Mouse (Mus musculus): ENCODE results near the gene A430078G23Rik.
A peak's percentile ranks its signal among the peaks of the same experiment; 100 is the strongest.
"Not testable (repeated sequence)": the region's sequence is repeated elsewhere in the genome, so short reads cannot be mapped to it uniquely, and the experiment has no call there.

The A430078G23Rik gene

GRCm38 (mm10) chr8:3353189-3353810, at the start of gene A430078G23Rik:
TSS of gene A430078G23Rik (plus strand) at chr8:3353415.
- peak in 1 of 2 experiments; percentile 40 for DNase-seq (ENCODE audit: inconsistent age in 2 of 2, low spot score in 1 of 2)

GRCm38 (mm10) chr8:3308205-3308800, 44.9 kb upstream of the A430078G23Rik start:
- peak in 1 of 2 experiments; percentile 6 for DNase-seq (ENCODE audit: inconsistent age in 2 of 2, low spot score in 1 of 2)

GRCm38 (mm10) chr8:3309636-3310035, 43.6 kb upstream of the A430078G23Rik start:
- peak in 1 of 2 experiments; percentile 3 for DNase-seq (ENCODE audit: inconsistent age in 2 of 2, low spot score in 1 of 2)

GRCm38 (mm10) chr8:3311482-3311881, 41.7 kb upstream of the A430078G23Rik start:
- peak; percentile 46 to 85 for DNase-seq (ENCODE audit: inconsistent age in 2 of 2, low spot score in 1 of 2)

- peak in 1 of 2 experiments; percentile 0 for DNase-seq (ENCODE audit: inconsistent age in 2 of 2, low spot score in 1 of 2)
These were observed 39.8 kb upstream of the A430078G23Rik start for GRCm38 (mm10) chr8:3313417-3313816.

- DNase-seq (ENCODE audit: inconsistent age in 2 of 2, low spot score in 1 of 2): peak; percentile 13 to 46
These were observed 39.4 kb upstream of the A430078G23Rik start for GRCm38 (mm10) chr8:3313843-3314242.

GRCm38 (mm10) chr8:3314345-3314744, 38.9 kb upstream of the A430078G23Rik start:
- DNase-seq (ENCODE audit: inconsistent age in 2 of 2, low spot score in 1 of 2): no peak

- DNase-seq (ENCODE audit: inconsistent age in 2 of 2, low spot score in 1 of 2): peak in 1 of 2 experiments; percentile 2
These were observed 36.6 kb upstream of the A430078G23Rik start for GRCm38 (mm10) chr8:3316585-3316984.

GRCm38 (mm10) chr8:3319267-3319666, 33.9 kb upstream of the A430078G23Rik start:
- DNase-seq (ENCODE audit: inconsistent age in 2 of 2, low spot score in 1 of 2): not testable (repeated sequence)

- peak in 1 of 2 experiments; percentile 76 for DNase-seq (ENCODE audit: inconsistent age in 2 of 2, low spot score in 1 of 2)
These were observed 29.0 kb upstream of the A430078G23Rik start for GRCm38 (mm10) chr8:3324253-3324652.

- no peak for DNase-seq (ENCODE audit: inconsistent age in 2 of 2, low spot score in 1 of 2)
These were observed 26.2 kb upstream of the A430078G23Rik start for GRCm38 (mm10) chr8:3327056-3327455.

- DNase-seq (ENCODE audit: inconsistent age in 2 of 2, low spot score in 1 of 2): peak; percentile 61 to 83
These were observed 25.5 kb upstream of the A430078G23Rik start for GRCm38 (mm10) chr8:3327538-3328245.

- peak in 1 of 2 experiments; percentile 85 for DNase-seq (ENCODE audit: inconsistent age in 2 of 2, low spot score in 1 of 2)
These were observed 22.6 kb upstream of the A430078G23Rik start for GRCm38 (mm10) chr8:3330662-3331061.

- DNase-seq (ENCODE audit: inconsistent age in 2 of 2, low spot score in 1 of 2): no peak
These were observed 21.5 kb upstream of the A430078G23Rik start for GRCm38 (mm10) chr8:3331692-3332091.

GRCm38 (mm10) chr8:3335881-3336280, 17.3 kb upstream of the A430078G23Rik start:
- no peak for DNase-seq (ENCODE audit: inconsistent age in 2 of 2, low spot score in 1 of 2)

- peak; percentile 56 to 87 for DNase-seq (ENCODE audit: inconsistent age in 2 of 2, low spot score in 1 of 2)
These were observed 16.3 kb upstream of the A430078G23Rik start for GRCm38 (mm10) chr8:3336658-3337524.

- not testable (repeated sequence) for DNase-seq (ENCODE audit: inconsistent age in 2 of 2, low spot score in 1 of 2)
These were observed 15.7 kb upstream of the A430078G23Rik start for GRCm38 (mm10) chr8:3337525-3337824.

GRCm38 (mm10) chr8:3337971-3338370, 15.2 kb upstream of the A430078G23Rik start:
- no peak for DNase-seq (ENCODE audit: inconsistent age in 2 of 2, low spot score in 1 of 2)

GRCm38 (mm10) chr8:3340711-3341110, 12.5 kb upstream of the A430078G23Rik start:
- not testable (repeated sequence) for DNase-seq (ENCODE audit: inconsistent age in 2 of 2, low spot score in 1 of 2)

GRCm38 (mm10) chr8:3345337-3345736, 7.9 kb upstream of the A430078G23Rik start:
- DNase-seq (ENCODE audit: inconsistent age in 2 of 2, low spot score in 1 of 2): no peak

Measured in adrenal gland, adult (tissue).